Mouse (Mus musculus): ENCODE measurements around the gene Gzme. TPM values are rescaled to one million over a fixed set of nuclear protein-coding genes. Genes with fewer than 3 reads are reported as not detected.
"Not testable (repeated sequence)": the region's sequence is repeated elsewhere in the genome, so short reads cannot be mapped to it uniquely, and the experiment has no call there.

Gzme gene
- not detected in 2 replicates for polyA plus RNA-seq (2016; fragmentation: Nextera tagmentation; extraction: Ambion mirVana)

DNA sequence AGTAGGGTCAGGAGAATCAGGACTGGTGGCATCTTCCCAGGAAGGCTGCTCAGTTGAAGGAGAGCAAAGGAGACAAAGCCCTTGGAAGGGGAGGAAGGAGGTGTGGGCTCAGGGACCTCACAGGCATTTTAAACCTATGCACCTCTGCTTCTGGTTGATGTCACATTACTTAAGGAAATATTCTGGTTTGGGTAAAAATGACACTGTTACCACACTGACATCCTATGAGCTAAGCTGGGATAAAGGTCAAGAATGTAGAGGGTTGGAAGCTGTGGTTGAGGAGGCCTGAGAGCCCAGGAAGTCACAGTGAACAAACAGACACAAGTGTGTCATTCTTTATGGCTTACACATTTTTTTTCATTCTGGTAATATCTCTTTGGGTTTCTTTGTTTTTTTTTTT lies at the start of gene Gzme:
Gene Gzme, minus strand, starts transcription at position 101 of the 400 bp plus-strand sequence.
- H3K36me3 ChIP-seq, result no peaks in the 10 kb centered on the region
- H3K9ac ChIP-seq (replicated peaks), result no peak within 1 kb of the TSS
- no peaks in the 10 kb centered on the region for H3K27me3 ChIP-seq
- no peak within 1 kb of the TSS for H3K27ac ChIP-seq (replicated peaks)
- no peaks in the 10 kb centered on the region for H3K4me1 ChIP-seq
- H3K9me3 ChIP-seq, result no peaks in the 10 kb centered on the region
- no peak for ATAC-seq (ENCODE audit: low FRiP score, low read depth)
- H3K4me3 ChIP-seq, result no peak within 1 kb of the TSS
- no peak within 1 kb of the TSS for H3K4me2 ChIP-seq (replicated peaks)

- no peak overlapping the region for H3K9ac ChIP-seq (replicated peaks)
- no peak overlapping the region for H3K4me3 ChIP-seq
- H3K4me2 ChIP-seq (replicated peaks), result no peak overlapping the region
- H3K9me3 ChIP-seq, result no peaks in the 10 kb centered on the region
- no peaks in the 10 kb centered on the region for H3K4me1 ChIP-seq
- H3K27me3 ChIP-seq, result no peaks in the 10 kb centered on the region
- no peaks in the 10 kb centered on the region for H3K36me3 ChIP-seq
- no peak overlapping the region for H3K27ac ChIP-seq (replicated peaks)
- ATAC-seq (ENCODE audit: low FRiP score, low read depth), result no peak
- WGBS, result 86% methylated on average over 6 of the region's 6 CpGs
Observed at GRCm38 (mm10) chr14:56168009-56168408, 47.6 kb upstream of the Gzme start.

GRCm38 (mm10) chr14:56162109-56162508 lies 41.7 kb upstream of the Gzme start:
- Histone ChIP-seq H3K9me3 (no peaks in the 10 kb centered on the region), H3K36me3 (no peaks in the 10 kb centered on the region), H3K4me2 (replicated peaks) (no peak overlapping the region), H3K9ac (replicated peaks) (no peak overlapping the region), H3K4me1 (no peaks in the 10 kb centered on the region), H3K27ac (replicated peaks) (no peak overlapping the region), H3K4me3 (no peak overlapping the region), H3K27me3 (no peaks in the 10 kb centered on the region)
- 83% methylated on average over 2 of the region's 2 CpGs for WGBS
- ATAC-seq (ENCODE audit: low FRiP score, low read depth), result no peak

GRCm38 (mm10) chr14:56159479-56159878 lies 39.1 kb upstream of the Gzme start, which contains the start of gene Gzmg:
TSS of gene Gzmg (minus strand) at chr14:56159579.
- H3K27me3 ChIP-seq; ATAC-seq (ENCODE audit: low FRiP score, low read depth): not testable (repeated sequence)
- WGBS, result 87% methylated on average over 2 of the region's 2 CpGs

GRCm38 (mm10) chr14:56155340-56155739 lies 34.9 kb upstream of the Gzme start:
- Histone ChIP-seq H3K27me3 (no peaks in the 10 kb centered on the region), H3K4me1 (no peaks in the 10 kb centered on the region), H3K9ac (replicated peaks) (no peak overlapping the region), H3K36me3 (no peaks in the 10 kb centered on the region), H3K9me3 (no peaks in the 10 kb centered on the region), H3K27ac (replicated peaks) (no peak overlapping the region), H3K4me3 (no peak overlapping the region), H3K4me2 (replicated peaks) (no peak overlapping the region)
- ATAC-seq (ENCODE audit: low FRiP score, low read depth), result no peak
- WGBS, result 73% methylated on average over 2 of the region's 2 CpGs

More at GRCm38 (mm10) chr14:56159479-56159878, 39.1 kb upstream of the Gzme start, which contains the start of gene Gzmg:
- not testable (repeated sequence) for H3K9me3 ChIP-seq; H3K4me1 ChIP-seq; H3K36me3 ChIP-seq; H3K4me2 ChIP-seq (replicated peaks); H3K27ac ChIP-seq (replicated peaks); H3K4me3 ChIP-seq; H3K9ac ChIP-seq (replicated peaks)

- H3K4me3 ChIP-seq; H3K9ac ChIP-seq (replicated peaks); H3K36me3 ChIP-seq; H3K27ac ChIP-seq (replicated peaks); H3K27me3 ChIP-seq; ATAC-seq (ENCODE audit: low FRiP score, low read depth); H3K4me1 ChIP-seq; H3K9me3 ChIP-seq; H3K4me2 ChIP-seq (replicated peaks): not testable (repeated sequence)
- 88% methylated on average over 1 of the region's 1 CpGs for WGBS
Observed at GRCm38 (mm10) chr14:56133675-56134074, 13.2 kb upstream of the Gzme start.

GRCm38 (mm10) chr14:56132508-56132907 lies 12.1 kb upstream of the Gzme start, which contains the start of gene Gzmd:
TSS of gene Gzmd (minus strand) at chr14:56132608.
- H3K4me1 ChIP-seq; H3K36me3 ChIP-seq; H3K4me2 ChIP-seq (replicated peaks); H3K27ac ChIP-seq (replicated peaks); H3K9ac ChIP-seq (replicated peaks); H3K9me3 ChIP-seq; ATAC-seq (ENCODE audit: low FRiP score, low read depth); H3K4me3 ChIP-seq; H3K27me3 ChIP-seq: not testable (repeated sequence)
- WGBS, result 78% methylated on average over 2 of the region's 2 CpGs

DNA sequence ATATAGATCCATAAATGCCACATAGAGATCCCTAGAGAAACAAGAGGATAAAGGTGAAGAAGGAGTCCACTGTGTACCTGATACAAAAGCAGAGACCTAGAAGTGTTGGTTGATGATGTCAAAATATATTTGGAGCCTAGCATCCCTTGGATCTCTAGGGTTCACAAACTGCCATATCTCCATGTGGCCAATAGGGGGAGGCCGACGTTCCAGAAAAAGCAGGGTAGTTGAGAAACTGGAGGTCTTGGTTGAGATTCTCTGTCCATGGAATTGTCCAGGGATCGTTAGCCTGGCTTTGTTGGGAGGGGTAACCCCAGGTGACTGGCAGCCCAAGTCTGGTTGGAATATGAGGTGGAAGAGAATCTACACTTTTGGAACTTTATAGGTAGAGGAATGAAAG lies 7.9 kb upstream of the Gzme start:
- no peaks in the 10 kb centered on the region for H3K36me3 ChIP-seq
- 54% methylated on average over 3 of the region's 3 CpGs for WGBS
- no peak overlapping the region for H3K27ac ChIP-seq (replicated peaks)
- no peak overlapping the region for H3K4me3 ChIP-seq
- H3K9me3 ChIP-seq, result no peaks in the 10 kb centered on the region
- H3K4me2 ChIP-seq (replicated peaks), result no peak overlapping the region
- H3K9ac ChIP-seq (replicated peaks), result no peak overlapping the region
- no peaks in the 10 kb centered on the region for H3K27me3 ChIP-seq
- ATAC-seq (ENCODE audit: low FRiP score, low read depth), result no peak
- no peaks in the 10 kb centered on the region for H3K4me1 ChIP-seq

DNA sequence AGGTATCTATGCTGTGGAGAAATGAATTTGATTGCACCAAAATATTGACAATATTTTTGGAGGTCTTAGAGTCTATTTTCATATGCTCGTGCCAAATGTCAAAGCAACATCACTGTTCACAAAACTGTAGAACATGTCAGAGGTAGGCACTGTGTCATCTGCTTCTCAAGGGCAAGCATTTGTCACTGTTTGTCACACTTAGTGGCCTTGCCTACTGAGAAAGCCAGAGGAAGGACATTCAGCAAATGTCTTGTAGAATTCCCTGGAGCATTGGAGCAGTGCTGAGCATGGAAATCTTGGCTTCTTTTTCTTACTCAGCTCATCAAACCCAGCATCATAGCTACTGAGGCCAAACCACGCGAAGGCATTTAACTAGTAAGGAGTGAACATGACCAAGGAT lies 3.1 kb upstream of the Gzme start:
- H3K4me1 ChIP-seq, result no peaks in the 10 kb centered on the region
- H3K4me2 ChIP-seq (replicated peaks), result no peak overlapping the region
- no peak overlapping the region for H3K27ac ChIP-seq (replicated peaks)
- WGBS, result 82% methylated on average over 3 of the region's 3 CpGs
- ATAC-seq (ENCODE audit: low FRiP score, low read depth), result no peak
- no peaks in the 10 kb centered on the region for H3K36me3 ChIP-seq
- H3K27me3 ChIP-seq, result no peaks in the 10 kb centered on the region
- H3K9me3 ChIP-seq, result no peaks in the 10 kb centered on the region
- H3K4me3 ChIP-seq, result no peak overlapping the region
- H3K9ac ChIP-seq (replicated peaks), result no peak overlapping the region

- H3K27ac ChIP-seq (replicated peaks); H3K27me3 ChIP-seq; ATAC-seq (ENCODE audit: low FRiP score, low read depth); H3K36me3 ChIP-seq; H3K9me3 ChIP-seq; H3K9ac ChIP-seq (replicated peaks); H3K4me2 ChIP-seq (replicated peaks); H3K4me1 ChIP-seq; H3K4me3 ChIP-seq: not testable (repeated sequence)
- WGBS, result 92% methylated on average over 33 of the region's 33 CpGs
Observed at GRCm38 (mm10) chr14:56115531-56116310, 4.7 kb downstream of the Gzme start.

DNA sequence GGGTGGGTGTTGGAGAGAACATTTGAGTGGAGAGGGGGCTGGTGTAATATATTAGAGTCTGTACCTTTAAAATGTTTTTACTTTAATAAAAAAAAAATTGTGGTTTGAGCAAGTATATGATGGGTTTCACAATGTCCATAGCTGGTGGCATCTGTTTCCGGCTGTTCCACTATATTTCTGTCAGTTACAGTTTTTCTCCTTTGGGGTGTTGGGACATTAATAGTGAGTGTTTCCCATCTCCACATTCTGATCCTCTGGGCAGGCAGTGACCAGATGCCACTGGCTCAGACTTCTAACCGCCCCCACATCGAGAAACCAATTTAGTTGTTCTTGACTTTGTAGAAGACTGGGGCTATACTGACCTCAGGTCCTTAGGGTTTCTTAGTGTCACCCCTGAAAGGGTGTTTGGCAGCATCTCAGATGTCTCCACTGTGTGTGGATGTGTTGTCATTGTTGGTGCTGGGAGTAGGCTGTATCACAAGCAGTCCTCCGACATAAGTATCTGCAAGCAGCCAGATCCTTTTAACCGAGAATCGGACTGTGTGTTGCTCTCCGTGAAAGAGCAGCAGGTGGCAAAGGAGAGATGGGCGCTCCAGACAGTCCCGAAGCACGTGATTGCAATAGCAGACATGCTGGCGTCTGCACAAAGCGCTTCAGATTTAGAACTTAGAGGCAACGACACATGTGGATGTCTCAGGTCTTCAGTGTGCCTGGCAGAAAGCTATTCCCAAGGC lies 14.8 kb downstream of the Gzme start:
- H3K4me3 ChIP-seq, result no peak overlapping the region
- no peak overlapping the region for H3K27ac ChIP-seq (replicated peaks)
- no peaks in the 10 kb centered on the region for H3K4me1 ChIP-seq
- H3K36me3 ChIP-seq, result no peaks in the 10 kb centered on the region
- H3K4me2 ChIP-seq (replicated peaks), result no peak overlapping the region
- H3K9me3 ChIP-seq, result no peaks in the 10 kb centered on the region
- 84% methylated on average over 13 of the region's 13 CpGs for WGBS
- no peak for ATAC-seq (ENCODE audit: low FRiP score, low read depth)
- H3K9ac ChIP-seq (replicated peaks), result no peak overlapping the region
- H3K27me3 ChIP-seq, result no peaks in the 10 kb centered on the region

GRCm38 (mm10) chr14:56105016-56105415 lies 15.4 kb downstream of the Gzme start:
- WGBS, result 88% methylated on average over 5 of the region's 5 CpGs
- H3K9ac ChIP-seq (replicated peaks), result no peak overlapping the region
- H3K4me1 ChIP-seq, result no peaks in the 10 kb centered on the region
- no peak overlapping the region for H3K4me2 ChIP-seq (replicated peaks)
- H3K27ac ChIP-seq (replicated peaks), result no peak overlapping the region
- H3K27me3 ChIP-seq, result no peaks in the 10 kb centered on the region
- no peaks in the 10 kb centered on the region for H3K36me3 ChIP-seq
- no peak overlapping the region for H3K4me3 ChIP-seq
- ATAC-seq (ENCODE audit: low FRiP score, low read depth), result no peak
- H3K9me3 ChIP-seq, result no peaks in the 10 kb centered on the region

Measured in midbrain, embryonic 12.5 days (tissue).